Mouse (Mus musculus): ENCODE measurements around the gene Slc6a9.

Gene Slc6a9

DNA sequence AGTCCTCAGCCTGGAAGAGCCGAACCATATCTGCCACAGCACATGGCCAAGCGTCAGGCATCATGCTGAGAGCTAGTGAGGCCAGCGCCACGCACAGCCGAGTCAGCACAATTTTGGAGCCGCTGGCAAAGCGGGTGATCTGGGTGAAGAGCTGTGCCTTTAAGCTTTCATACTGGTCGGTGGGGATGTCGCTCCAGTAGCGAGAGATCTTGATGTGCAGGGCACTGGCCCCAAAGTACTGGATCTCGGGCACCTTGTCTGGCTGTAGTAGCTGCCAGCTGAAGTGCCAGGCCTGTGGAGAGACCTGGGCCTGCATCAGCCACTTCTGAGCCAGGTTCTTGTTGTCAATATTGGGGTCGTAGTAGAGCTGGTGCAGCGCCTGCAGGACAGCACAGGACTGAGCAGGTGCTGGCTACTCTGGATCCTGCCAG lies 77.8 kb downstream of the Slc6a9 start:
- DNase-seq (ENCODE audit: extremely low read depth, low read depth): no peak

DNA sequence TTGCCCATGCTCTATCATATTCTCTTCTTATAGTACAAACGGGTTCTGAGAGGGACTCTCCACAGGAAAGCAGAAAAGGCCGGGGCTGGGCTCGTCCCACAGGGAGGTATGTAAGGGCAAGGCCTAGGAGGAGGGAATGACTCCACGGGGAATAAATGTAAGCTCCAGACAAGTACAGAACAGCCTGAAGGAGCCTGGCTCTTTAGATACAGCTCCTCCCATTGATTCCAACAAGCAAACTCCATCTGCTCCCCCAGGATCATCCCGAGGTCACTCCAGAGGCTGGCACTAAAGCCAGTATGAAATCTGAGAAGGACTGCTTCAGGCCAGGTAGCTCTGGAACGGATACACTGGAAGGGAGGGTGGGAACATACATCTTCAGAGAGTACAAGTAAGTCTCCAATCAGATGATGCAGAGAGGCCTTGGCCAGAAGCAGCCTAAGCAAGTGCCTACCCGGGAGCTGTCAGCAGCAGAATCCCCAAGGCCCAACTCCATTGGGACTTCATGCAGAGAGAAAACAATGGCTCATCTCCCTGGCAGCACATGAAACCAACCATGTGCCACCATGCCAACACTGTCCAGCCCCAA lies 78.5 kb downstream of the Slc6a9 start:
- no peak for DNase-seq (ENCODE audit: extremely low read depth, low read depth)

DNA sequence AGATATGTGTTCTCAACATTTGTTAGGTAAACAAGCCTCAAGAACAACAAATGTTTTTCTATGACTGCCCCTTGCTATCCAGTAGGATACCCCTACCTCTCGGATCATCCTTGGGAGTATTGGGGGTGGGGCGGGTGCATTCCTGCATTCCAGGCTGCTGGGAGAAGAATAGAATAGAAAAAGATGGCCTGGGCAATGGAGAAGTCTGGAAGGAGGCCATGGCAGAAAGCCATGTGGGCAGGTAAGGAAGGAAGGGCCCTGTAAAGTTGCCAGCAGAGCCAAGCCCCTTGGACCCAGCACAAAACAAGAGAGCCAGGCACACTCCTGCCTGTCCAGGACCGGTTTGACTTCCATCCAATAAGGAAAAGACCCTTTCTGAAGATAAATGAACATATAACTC lies 79.1 kb downstream of the Slc6a9 start:
- no peak for DNase-seq (ENCODE audit: extremely low read depth, low read depth)

DNA sequence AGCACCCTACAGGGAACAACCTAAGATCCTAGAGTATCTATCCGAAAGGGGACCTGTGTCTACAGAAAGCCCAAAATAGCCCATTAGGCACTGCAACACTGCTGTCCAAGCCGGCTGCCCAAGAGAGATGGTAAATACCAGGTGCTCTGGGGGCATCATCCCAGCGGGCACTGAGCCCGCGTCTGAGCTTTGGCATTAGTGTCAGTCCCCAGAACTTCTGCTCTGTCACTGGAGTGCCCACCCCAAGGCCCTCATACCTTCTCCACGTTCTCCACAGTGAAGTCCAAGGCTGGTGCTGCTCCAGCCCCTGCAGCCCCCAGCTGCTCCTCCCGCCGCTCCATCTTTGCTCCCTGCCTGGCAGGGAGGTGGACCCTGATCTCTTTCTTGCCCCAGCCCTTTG lies 79.7 kb downstream of the Slc6a9 start:
- no peak for DNase-seq (ENCODE audit: extremely low read depth, low read depth)

DNA sequence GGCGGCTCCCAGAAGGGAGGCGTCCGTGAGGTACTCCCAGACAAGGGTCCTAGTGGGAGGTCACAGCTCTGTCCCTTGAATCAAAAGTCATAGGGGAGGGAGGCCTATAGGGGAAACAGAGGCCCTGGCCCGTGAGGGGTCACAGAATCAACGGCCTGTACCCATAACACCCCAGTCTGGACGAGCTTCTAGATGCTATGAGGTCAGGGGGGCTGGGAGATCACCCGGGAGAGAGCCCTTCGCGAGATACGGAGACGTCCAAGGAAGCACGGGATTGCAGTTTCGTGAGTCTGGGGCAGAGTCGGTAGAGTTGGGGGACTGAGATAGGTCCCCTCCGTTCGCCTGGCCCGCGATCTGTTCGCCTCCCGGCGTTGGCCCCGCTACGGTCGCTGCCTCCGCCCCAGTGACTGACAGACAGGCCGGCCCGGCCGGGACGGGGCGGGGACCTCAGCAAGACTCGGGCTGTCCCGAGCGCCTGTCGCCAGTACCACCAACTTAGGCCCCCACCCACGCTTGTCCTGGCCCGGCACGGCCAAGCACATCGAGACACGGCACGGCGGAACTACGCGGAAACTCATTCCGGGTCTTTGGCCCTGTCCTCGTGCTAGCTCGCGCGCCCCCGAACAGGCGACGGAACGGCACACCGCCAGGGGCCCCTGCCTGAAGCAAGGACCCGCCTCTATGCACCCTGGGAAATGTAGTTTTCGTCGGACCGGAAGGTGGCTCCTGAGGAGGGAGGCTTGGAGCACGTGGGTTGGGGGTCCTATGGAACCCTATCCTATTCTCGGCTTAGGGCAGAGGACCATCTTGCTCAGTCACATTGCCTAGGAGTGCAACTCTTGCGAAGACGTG lies 80.5 kb downstream of the Slc6a9 start, which contains the start of gene Ipo13:
TSS of gene Ipo13 (minus strand) at position 409 of the 852 bp plus-strand sequence.
- DNase-seq (ENCODE audit: extremely low read depth, low read depth): peak; percentile 82

DNA sequence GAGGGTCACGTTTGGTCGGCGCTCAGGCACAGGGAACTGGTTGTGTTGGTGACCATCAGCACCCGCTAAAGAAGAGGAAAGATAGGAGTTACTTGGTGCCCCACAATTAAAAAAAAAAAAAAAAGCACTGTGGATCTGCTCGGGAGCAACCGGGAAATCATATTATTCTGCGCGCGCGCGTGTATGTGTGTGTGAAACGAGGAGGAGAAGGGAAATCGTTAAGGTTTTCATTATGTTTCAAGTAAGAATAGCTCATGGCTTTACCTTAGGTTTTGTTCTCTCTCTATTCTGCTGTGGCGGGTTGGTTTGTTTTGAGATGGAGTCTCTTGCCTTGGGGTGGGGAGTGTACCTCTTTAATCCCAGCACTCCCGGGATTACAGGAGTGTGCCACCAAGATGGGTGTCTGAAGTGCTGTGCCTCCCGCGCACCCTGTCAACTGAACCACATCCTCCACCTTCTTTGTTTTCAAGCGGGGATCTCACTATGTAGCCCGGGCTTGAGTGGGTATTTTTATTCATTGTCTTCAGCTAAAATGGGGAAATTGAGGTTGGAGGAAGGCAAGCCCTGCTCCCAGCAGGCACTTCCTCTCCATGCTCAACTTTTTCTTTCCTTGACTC lies 81.3 kb downstream of the Slc6a9 start:
- DNase-seq (ENCODE audit: extremely low read depth, low read depth): peak; percentile 62

DNA sequence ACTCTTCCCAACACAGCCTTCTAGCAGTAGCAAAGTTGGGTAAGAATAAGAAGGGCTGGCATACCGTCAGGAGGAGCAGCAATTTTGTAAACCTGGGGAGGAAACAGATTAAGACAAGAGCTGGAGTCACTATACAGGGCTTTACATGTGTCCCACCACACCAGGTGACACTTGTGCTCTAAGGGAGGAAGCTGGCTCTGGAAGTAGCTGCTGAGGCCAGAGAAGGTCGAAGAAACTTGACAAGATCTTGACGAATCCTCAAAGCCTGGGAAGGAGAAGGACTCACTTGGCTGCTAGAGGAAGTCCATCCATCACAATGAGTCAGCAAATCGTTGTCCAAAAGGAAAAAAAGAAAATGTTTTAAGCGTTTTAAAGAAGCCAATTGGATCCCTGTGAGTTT lies 82.1 kb downstream of the Slc6a9 start:
- DNase-seq (ENCODE audit: extremely low read depth, low read depth): peak; percentile 24

DNA sequence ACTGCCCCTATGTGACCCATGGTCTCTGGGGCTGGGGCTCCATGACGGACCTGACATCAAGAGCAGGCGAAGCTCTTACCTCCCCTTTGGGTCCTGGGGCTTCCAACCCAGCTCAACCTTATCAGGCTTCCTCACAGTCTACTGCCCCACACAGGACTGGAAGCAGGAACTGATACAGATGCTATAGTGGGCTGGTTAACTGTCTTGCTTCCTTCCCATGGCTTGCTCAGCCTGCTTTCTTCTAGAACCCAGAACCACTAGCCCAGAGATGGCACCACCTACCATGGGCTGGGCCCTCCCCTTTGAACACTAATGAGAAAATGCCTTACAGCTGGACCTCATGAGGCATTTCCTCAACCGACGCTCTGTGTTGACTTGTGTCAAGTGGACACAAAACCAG lies 83.1 kb downstream of the Slc6a9 start:
- peak; percentile 72 for DNase-seq (ENCODE audit: extremely low read depth, low read depth)

DNA sequence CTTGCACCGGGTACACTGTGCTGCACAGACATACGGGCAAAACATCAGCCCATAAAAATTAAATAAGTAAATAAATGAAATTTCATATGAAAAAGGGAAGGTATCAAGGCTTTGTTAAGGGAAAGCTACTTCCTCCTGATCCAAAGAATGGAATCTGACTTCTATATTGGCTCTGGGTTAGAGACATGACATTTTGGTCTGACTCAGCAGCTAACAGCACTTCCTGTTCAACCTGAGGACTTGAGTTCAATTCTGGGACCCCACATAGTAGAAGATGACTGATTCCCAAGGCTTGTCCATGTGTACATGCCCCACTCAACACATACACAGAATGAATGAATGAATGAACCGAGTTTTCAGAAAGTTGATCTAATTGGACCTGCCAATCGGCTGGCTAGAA lies 83.5 kb downstream of the Slc6a9 start:
- DNase-seq (ENCODE audit: extremely low read depth, low read depth): peak; percentile 39

DNA sequence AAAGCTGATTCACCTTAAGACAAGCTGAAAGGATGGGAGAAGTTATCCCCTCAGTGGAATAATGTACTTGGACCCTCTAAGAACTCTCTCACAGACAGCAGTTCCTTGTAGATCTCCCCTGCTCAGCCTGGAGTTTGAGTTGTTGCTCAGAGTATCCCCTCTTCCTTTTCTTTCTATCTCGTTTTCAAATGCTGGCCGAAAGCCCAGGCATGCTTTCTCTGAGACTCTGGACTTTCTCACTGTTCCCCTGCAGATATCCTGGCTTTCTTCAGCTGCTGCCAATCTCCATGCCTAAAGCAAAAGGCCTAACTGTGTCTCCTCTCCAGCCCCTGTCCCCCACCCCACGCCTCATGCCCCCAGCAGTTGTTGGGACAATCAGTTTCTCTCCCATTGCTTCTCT lies 84.0 kb downstream of the Slc6a9 start:
- DNase-seq (ENCODE audit: extremely low read depth, low read depth): peak; percentile 35

DNA sequence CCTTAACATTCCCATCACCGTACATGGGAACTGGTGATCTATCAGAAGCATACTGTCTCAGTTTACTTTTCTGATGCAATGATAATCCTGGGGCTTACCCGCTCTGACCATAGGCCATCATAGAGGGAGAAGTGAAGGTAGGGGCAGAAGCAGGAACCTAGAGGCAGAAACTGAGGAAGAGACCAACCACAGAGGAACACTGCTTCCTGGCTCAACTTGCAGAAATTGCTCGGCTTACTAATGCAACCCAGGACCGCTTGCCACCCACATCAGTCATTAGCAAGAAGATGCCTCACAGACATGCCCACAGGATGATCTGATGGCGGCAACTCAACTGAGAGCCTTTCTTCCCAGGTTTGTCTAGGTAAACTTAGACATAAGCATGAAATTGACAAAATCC lies 84.5 kb downstream of the Slc6a9 start:
- no peak for DNase-seq (ENCODE audit: extremely low read depth, low read depth)

DNA sequence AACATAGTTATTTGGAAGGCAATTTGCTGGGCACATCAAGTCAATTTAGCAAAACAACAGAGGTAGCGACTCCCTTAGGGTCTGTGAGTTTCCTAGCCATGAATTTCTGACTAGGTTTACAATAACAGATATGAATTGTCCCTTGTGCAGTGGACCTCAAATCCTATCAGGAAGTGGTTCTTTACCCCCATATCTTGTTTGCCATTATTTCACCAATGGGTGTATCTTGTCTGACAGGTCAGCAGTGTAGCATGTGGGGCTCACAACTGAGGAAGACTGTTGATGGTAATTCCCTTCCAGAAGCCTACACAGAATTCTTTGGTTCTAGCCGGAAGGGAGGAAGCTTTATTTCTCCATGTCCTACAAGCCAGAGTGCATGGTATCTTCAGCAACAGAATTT lies 87.1 kb downstream of the Slc6a9 start:
- no peak for DNase-seq (ENCODE audit: extremely low read depth, low read depth)

DNA sequence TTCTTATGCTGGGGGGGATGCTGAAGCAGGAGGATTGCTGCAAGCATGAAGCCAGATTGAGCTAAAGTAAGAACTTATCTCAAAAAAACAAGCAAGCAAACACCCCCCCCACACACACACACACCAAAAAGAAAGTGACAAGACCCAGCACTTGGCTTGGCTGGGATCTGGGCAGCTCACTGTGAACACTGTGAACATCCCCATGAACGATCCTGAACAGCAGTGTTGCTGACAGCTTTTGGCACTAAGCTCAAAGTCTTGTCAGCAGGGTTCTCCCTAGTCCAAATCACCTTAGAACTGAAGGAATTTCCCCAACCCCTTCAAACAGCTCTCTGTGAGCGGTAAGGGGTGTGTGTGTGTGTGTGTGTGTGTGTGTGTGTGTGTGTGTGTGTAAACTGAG lies 89.1 kb downstream of the Slc6a9 start:
- DNase-seq (ENCODE audit: extremely low read depth, low read depth): no peak
